Mouse (Mus musculus): ENCODE measurements around the gene Ttc23l. TPM values are rescaled to one million over a fixed set of nuclear protein-coding genes. Genes with fewer than 3 reads are reported as not detected.
"Not testable (repeated sequence)": the region's sequence is repeated elsewhere in the genome, so short reads cannot be mapped to it uniquely, and the experiment has no call there.

Gene Ttc23l
- not detected for total RNA-seq (2021)
- long read RNA-seq, experiment 1 = 0 reads
- long read RNA-seq, experiment 2 = 0 reads

GRCm38 (mm10) chr15:10558465-10558864 is at the start of gene Ttc23l:
Gene Ttc23l, minus strand, starts transcription at chr15:10558668.
- DNase-seq = no peak

- DNase-seq = no peak
These were observed 40.9 kb upstream of the Ttc23l start for GRCm38 (mm10) chr15:10599413-10599812.

GRCm38 (mm10) chr15:10598259-10599225 is 40.1 kb upstream of the Ttc23l start:
- DNase-seq = no peak

GRCm38 (mm10) chr15:10596871-10597270 is 38.4 kb upstream of the Ttc23l start:
- no peak for DNase-seq

- no peak for DNase-seq
These were observed 36.9 kb upstream of the Ttc23l start for GRCm38 (mm10) chr15:10595408-10595807.

GRCm38 (mm10) chr15:10594910-10595309 is 36.4 kb upstream of the Ttc23l start:
- DNase-seq = no peak

- no peak for DNase-seq
These were observed 34.6 kb upstream of the Ttc23l start for GRCm38 (mm10) chr15:10593094-10593493.

GRCm38 (mm10) chr15:10586565-10586964 is 28.1 kb upstream of the Ttc23l start:
- DNase-seq = no peak

GRCm38 (mm10) chr15:10584359-10585187 is 26.1 kb upstream of the Ttc23l start:
- no peak for DNase-seq

- DNase-seq = peak; percentile 67
These were observed 24.9 kb upstream of the Ttc23l start for GRCm38 (mm10) chr15:10583408-10583807.

- no peak for DNase-seq
These were observed 20.7 kb upstream of the Ttc23l start for GRCm38 (mm10) chr15:10579159-10579558.

- DNase-seq = no peak
These were observed 8.0 kb upstream of the Ttc23l start for GRCm38 (mm10) chr15:10566486-10566885.

- DNase-seq = no peak
These were observed 5.7 kb upstream of the Ttc23l start for GRCm38 (mm10) chr15:10564201-10564600.

GRCm38 (mm10) chr15:10562281-10562680 is 3.8 kb upstream of the Ttc23l start:
- no peak for DNase-seq

- DNase-seq = no peak
These were observed 1.5 kb upstream of the Ttc23l start for GRCm38 (mm10) chr15:10560005-10560404.

- DNase-seq = no peak
These were observed 4.1 kb downstream of the Ttc23l start for GRCm38 (mm10) chr15:10554336-10554735.

GRCm38 (mm10) chr15:10540271-10541088 is 18.0 kb downstream of the Ttc23l start:
- no peak for DNase-seq

GRCm38 (mm10) chr15:10535969-10536368 is 22.5 kb downstream of the Ttc23l start:
- DNase-seq = no peak

- DNase-seq = no peak
These were observed 23.9 kb downstream of the Ttc23l start for GRCm38 (mm10) chr15:10534591-10534990.

- not testable (repeated sequence) for DNase-seq
These were observed 25.1 kb downstream of the Ttc23l start for GRCm38 (mm10) chr15:10533361-10533760.

GRCm38 (mm10) chr15:10531352-10531751 is 27.1 kb downstream of the Ttc23l start:
- DNase-seq = no peak

- DNase-seq = no peak
These were observed 32.6 kb downstream of the Ttc23l start for GRCm38 (mm10) chr15:10525896-10526295.

All from adrenal gland, postnatal 10 days (tissue).